Mouse (Mus musculus): ENCODE measurements around the gene Kif22. TPM values are rescaled to one million over a fixed set of nuclear protein-coding genes. Genes with fewer than 3 reads are reported as not detected.

The Kif22 gene
- polyA plus RNA-seq, 1 experiment from 2014 or later: 20.0 TPM

- Histone ChIP-seq H3K27ac (replicated peaks) (peak within 1 kb of the TSS; percentile 98), H3K9ac (replicated peaks) (peak within 1 kb of the TSS; percentile 77), H3K27me3 (replicated peaks) (no peaks in the 10 kb centered on the region), H3K4me2 (peak within 1 kb of the TSS; percentile 88), H3K4me3 (replicated peaks) (peak within 1 kb of the TSS; percentile 59), H3K36me3 (peaks cover 23% of the 10 kb centered on the region), H3K4me1 (peaks cover 82% of the 10 kb centered on the region), H3K9me3 (replicated peaks) (no peaks in the 10 kb centered on the region)
- WGBS: 1% methylated on average over 37 of the region's 37 CpGs
- ATAC-seq (ENCODE audit: low FRiP score): peak; percentile 16; the same call in 1 of the 2 replicates
Measured at GRCm38 (mm10) chr7:127020901-127021562, 21.2 kb downstream of the Kif22 start, which contains the start of the genes Gm42742 and Prrt2. TSS of gene Gm42742 (minus strand) at chr7:127021097. TSS of gene Prrt2 (minus strand) at chr7:127021211.

- 31% methylated on average over 5 of the region's 5 CpGs for WGBS
- Histone ChIP-seq H3K9me3 (replicated peaks) (no peaks in the 10 kb centered on the region), H3K27ac (replicated peaks) (peak overlapping the region; percentile 98), H3K9ac (replicated peaks) (peak overlapping the region; percentile 77), H3K4me3 (replicated peaks) (peak overlapping the region; percentile 59), H3K36me3 (peaks cover 25% of the 10 kb centered on the region), H3K27me3 (replicated peaks) (no peaks in the 10 kb centered on the region), H3K4me1 (peaks cover 87% of the 10 kb centered on the region), H3K4me2 (peak overlapping the region; percentile 88)
- ATAC-seq (ENCODE audit: low FRiP score): no peak
Measured at GRCm38 (mm10) chr7:127020491-127020890, 21.8 kb downstream of the Kif22 start.

GRCm38 (mm10) chr7:127020031-127020430 lies 22.2 kb downstream of the Kif22 start:
- H3K27ac ChIP-seq (replicated peaks): peak overlapping the region; percentile 98

DNA sequence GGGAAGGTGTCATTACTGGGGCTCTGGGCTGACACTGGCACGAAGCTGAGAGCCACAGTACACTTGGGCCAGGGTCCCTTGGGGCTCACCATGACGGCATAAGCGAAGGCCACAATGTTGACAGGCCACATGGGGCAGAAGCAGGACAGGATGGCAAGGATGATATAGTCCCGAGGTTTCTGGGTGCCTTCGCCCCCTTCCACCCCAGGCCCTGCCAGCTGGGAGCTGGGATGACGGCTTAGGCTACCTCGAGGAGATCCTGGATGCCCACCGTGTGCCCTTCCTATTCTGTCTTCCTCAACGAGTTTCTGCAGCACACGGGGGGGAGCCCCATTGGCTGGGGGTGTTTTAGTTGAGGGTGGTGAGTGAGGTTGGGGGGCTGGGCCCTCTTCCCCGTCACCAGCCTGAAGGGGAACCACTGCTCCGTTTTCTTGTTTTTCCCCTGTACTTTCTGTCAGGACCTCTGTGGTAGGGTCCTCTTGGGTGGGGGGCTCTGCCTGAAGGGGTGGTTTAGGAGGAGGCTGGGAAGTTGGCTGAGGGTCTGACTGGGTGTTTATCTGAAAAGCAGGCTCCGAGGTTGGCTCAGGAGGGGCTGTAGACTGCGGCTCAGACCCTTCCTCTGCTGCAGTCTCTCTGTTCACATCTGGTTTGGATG lies 22.8 kb downstream of the Kif22 start:
- Histone ChIP-seq H3K9ac (replicated peaks) (peak overlapping the region; percentile 77), H3K36me3 (peaks cover 32% of the 10 kb centered on the region), H3K27ac (replicated peaks) (peak overlapping the region; percentile 98), H3K4me1 (peaks cover 90% of the 10 kb centered on the region), H3K27me3 (replicated peaks) (no peaks in the 10 kb centered on the region), H3K9me3 (replicated peaks) (no peaks in the 10 kb centered on the region), H3K4me3 (replicated peaks) (peak overlapping the region; percentile 59), H3K4me2 (peak overlapping the region; percentile 88)
- 77% methylated on average over 14 of the region's 14 CpGs for WGBS
- ATAC-seq (ENCODE audit: low FRiP score): no peak

More at GRCm38 (mm10) chr7:127020031-127020430, 22.2 kb downstream of the Kif22 start:
- Histone ChIP-seq H3K4me3 (replicated peaks) (peak overlapping the region; percentile 59), H3K4me1 (peaks cover 90% of the 10 kb centered on the region), H3K36me3 (peaks cover 30% of the 10 kb centered on the region), H3K27me3 (replicated peaks) (no peaks in the 10 kb centered on the region), H3K9ac (replicated peaks) (peak overlapping the region; percentile 77), H3K9me3 (replicated peaks) (no peaks in the 10 kb centered on the region), H3K4me2 (peak overlapping the region; percentile 88)
- no peak for ATAC-seq (ENCODE audit: low FRiP score)
- 55% methylated on average over 3 of the region's 3 CpGs for WGBS

DNA sequence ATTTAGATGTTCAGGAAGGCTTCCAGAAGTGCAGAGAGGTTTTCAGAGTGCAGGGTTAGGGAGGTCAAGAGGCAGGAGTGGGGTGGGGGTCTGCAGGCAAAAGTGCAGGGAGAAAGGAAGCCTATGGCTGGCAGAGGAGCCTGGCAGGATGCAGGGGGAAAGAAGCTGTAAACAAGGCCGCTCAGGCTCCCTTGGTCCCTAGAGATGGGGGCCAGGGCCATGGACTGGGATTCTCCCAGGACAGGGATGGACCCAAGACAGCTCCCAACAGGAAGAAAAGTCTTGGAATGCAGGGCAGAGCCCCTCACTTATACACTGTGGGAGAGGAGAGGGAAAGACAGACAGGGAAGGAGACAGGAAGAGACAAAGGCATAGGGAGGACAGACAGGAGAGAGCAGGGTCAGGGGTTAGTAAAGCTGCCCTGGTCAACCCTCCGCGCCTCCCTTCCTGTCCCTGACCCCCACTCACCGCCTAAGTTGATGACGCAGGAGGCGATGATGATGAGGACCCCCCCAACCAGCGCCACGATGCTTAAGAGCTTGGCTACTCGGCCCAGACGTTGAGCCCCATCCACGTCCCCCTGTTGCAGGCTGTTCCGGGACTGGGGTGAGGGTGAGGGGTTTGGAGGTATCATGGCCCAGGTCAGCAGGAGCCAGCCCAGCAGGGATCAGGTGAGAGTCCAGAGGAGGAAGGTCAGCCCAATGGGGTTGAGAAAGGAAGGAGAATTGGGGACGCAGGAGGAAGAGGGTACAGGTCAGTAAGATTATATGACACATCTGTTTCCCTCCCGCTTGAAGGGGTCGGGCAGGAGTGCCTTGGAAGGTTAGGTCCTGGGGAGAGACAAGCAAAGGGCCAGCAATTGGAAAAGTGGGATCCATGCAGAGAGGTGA lies 23.6 kb downstream of the Kif22 start:
- ATAC-seq (ENCODE audit: low FRiP score): no peak
- Histone ChIP-seq H3K27ac (replicated peaks) (peak overlapping the region; percentile 98), H3K36me3 (peaks cover 32% of the 10 kb centered on the region), H3K9ac (replicated peaks) (peak overlapping the region; percentile 92), H3K4me2 (peak overlapping the region; percentile 88), H3K4me3 (replicated peaks) (peak overlapping the region; percentile 68; the same call in 1 of the 2 replicates), H3K27me3 (replicated peaks) (no peaks in the 10 kb centered on the region), H3K4me1 (peaks cover 90% of the 10 kb centered on the region), H3K9me3 (replicated peaks) (no peaks in the 10 kb centered on the region)
- 88% methylated on average over 15 of the region's 15 CpGs for WGBS

DNA sequence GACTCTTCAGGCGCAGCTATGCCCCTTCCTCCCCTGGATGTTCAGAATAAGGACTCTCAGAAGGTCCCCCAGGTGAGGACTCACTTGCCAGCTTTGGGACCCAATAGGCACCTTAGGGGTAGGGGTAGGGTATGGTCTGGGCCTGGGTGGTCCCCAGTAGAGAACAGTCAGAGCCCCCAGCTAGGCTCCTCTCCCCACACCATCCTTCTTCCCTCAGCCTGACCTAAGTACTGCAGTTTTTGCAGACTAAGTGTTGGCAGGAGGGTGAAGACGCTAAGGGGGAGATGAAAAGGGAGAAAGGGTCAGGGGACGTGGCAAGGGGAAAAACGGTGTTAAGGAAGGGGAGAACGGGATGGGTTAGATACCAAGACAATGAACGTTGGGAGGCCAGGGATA lies 24.3 kb downstream of the Kif22 start:
- WGBS: 62% methylated on average over 6 of the region's 6 CpGs
- Histone ChIP-seq H3K4me3 (replicated peaks) (peak overlapping the region; percentile 68), H3K36me3 (peaks cover 34% of the 10 kb centered on the region), H3K9me3 (replicated peaks) (no peaks in the 10 kb centered on the region), H3K4me2 (peak overlapping the region; percentile 88), H3K27me3 (replicated peaks) (no peaks in the 10 kb centered on the region), H3K27ac (replicated peaks) (peak overlapping the region; percentile 98), H3K4me1 (peaks cover 88% of the 10 kb centered on the region), H3K9ac (replicated peaks) (peak overlapping the region; percentile 92; the same call in 1 of the 2 replicates)
- no peak for ATAC-seq (ENCODE audit: low FRiP score)

GRCm38 (mm10) chr7:127016971-127017949 lies 25.0 kb downstream of the Kif22 start, which contains the start of gene Pagr1a:
TSS of gene Pagr1a (minus strand) at chr7:127017352.
- Histone ChIP-seq H3K27ac (replicated peaks) (peak within 1 kb of the TSS; percentile 98), H3K4me2 (peak within 1 kb of the TSS; percentile 88), H3K27me3 (replicated peaks) (no peaks in the 10 kb centered on the region), H3K4me1 (peaks cover 81% of the 10 kb centered on the region), H3K4me3 (replicated peaks) (peak within 1 kb of the TSS; percentile 68), H3K36me3 (peaks cover 29% of the 10 kb centered on the region), H3K9ac (replicated peaks) (peak within 1 kb of the TSS; percentile 92), H3K9me3 (replicated peaks) (no peaks in the 10 kb centered on the region)
- ATAC-seq (ENCODE audit: low FRiP score): peak; percentile 86
- WGBS: 3% methylated on average over 39 of the region's 39 CpGs

DNA sequence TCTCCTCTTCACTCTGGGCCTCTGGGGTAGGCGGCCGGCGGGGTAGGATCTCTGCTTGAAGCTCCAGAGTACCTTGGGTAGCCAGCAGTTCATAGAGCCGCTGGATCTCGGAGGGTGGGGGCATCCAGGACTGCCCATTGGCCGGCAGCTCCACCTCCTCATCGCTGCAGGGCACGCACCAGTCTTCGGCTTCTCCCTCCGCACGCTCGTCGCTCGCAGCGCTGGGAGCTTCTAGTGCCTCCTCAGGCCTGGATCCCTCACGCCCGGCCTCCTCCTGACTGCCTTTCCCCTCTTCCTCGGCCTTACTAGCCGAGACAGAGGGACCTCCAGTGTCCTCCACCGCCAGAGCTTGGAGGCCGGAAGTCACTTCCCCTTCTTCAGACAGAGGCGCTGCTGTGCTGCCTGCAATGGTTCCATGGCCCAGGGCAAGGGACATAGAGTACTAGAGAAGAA lies 25.8 kb downstream of the Kif22 start:
- H3K4me1 ChIP-seq: peaks cover 74% of the 10 kb centered on the region

GRCm38 (mm10) chr7:127016481-127016485 lies 26.0 kb downstream of the Kif22 start, which contains the start of gene Pagr1b:
TSS of gene Pagr1b (minus strand) at chr7:127016484.
- no peak for ATAC-seq (ENCODE audit: low FRiP score)
- Histone ChIP-seq H3K4me3 (replicated peaks) (peak within 1 kb of the TSS; percentile 68), H3K27ac (replicated peaks) (peak within 1 kb of the TSS; percentile 98), H3K4me1 (peaks cover 72% of the 10 kb centered on the region), H3K9ac (replicated peaks) (peak within 1 kb of the TSS; percentile 92), H3K4me2 (peak within 1 kb of the TSS; percentile 88), H3K27me3 (replicated peaks) (no peaks in the 10 kb centered on the region), H3K9me3 (replicated peaks) (no peaks in the 10 kb centered on the region), H3K36me3 (peaks cover 24% of the 10 kb centered on the region)

More for the DNA sequence above, 25.8 kb downstream of the Kif22 start:
- WGBS: 0% methylated on average over 22 of the region's 22 CpGs
- Histone ChIP-seq H3K27ac (replicated peaks) (peak overlapping the region; percentile 98), H3K9ac (replicated peaks) (peak overlapping the region; percentile 92), H3K36me3 (peaks cover 24% of the 10 kb centered on the region), H3K9me3 (replicated peaks) (no peaks in the 10 kb centered on the region), H3K27me3 (replicated peaks) (no peaks in the 10 kb centered on the region), H3K4me2 (peak overlapping the region; percentile 88), H3K4me3 (replicated peaks) (peak overlapping the region; percentile 68)
- ATAC-seq (ENCODE audit: low FRiP score): peak; percentile 57

GRCm38 (mm10) chr7:127016081-127016480 lies 26.2 kb downstream of the Kif22 start:
- H3K4me1 ChIP-seq: peaks cover 70% of the 10 kb centered on the region
- ATAC-seq (ENCODE audit: low FRiP score): 0 out of 2 replicates have a peak, but pooled peaks have one; percentile 1
- peaks cover 24% of the 10 kb centered on the region for H3K36me3 ChIP-seq
- H3K27me3 ChIP-seq (replicated peaks): no peaks in the 10 kb centered on the region
- peak overlapping the region; percentile 88 for H3K4me2 ChIP-seq
- WGBS: 3% methylated on average over 10 of the region's 10 CpGs
- H3K9me3 ChIP-seq (replicated peaks): no peaks in the 10 kb centered on the region
- H3K27ac ChIP-seq (replicated peaks): peak overlapping the region; percentile 98
- H3K4me3 ChIP-seq (replicated peaks): peak overlapping the region; percentile 68
- H3K9ac ChIP-seq (replicated peaks): peak overlapping the region; percentile 92
